Mouse (Mus musculus) erythroblast, embryonic 14.5 days (primary cell): ENCODE measurements around the gene Cuta.

Experiments used
- GATA1 ChIP-seq: IDR thresholded peaks from 2 replicates; pipeline ENCODE4 v1.6.1; 2012; ENCODE audit warnings: low read length, inconsistent platforms, mixed read lengths
- TAL1 ChIP-seq: IDR thresholded peaks from 3 replicates; pipeline ENCODE4 v1.6.1; 2012; ENCODE audit warnings: low read length, inconsistent platforms, mixed read lengths

DNA sequence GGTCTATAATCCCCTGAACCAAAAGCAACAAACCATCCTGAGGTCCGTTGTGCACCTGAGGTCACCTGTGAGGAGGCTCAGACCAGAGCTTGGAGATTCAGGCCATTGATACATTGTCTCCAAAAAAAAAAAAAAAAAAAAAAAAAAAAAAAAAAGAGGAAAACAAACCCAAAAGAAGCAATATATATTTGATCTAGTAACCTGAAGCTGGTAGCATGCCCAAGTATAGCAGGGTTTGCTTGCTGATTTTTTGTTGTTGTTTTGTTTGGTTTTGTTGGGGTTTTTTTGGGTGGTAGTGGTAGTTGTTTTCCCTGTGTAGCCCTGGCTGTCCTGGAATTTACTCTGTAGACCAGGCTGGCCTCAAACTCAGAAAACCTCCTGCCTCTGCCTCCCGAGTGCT is 21.0 kb downstream of the Cuta start:
- TF ChIP-seq GATA1, result no peak
- TF ChIP-seq TAL1, result no peak; the same call in 2 of the 3 replicates
